Mouse (Mus musculus): ENCODE data around the gene Cdt1.

DNA sequence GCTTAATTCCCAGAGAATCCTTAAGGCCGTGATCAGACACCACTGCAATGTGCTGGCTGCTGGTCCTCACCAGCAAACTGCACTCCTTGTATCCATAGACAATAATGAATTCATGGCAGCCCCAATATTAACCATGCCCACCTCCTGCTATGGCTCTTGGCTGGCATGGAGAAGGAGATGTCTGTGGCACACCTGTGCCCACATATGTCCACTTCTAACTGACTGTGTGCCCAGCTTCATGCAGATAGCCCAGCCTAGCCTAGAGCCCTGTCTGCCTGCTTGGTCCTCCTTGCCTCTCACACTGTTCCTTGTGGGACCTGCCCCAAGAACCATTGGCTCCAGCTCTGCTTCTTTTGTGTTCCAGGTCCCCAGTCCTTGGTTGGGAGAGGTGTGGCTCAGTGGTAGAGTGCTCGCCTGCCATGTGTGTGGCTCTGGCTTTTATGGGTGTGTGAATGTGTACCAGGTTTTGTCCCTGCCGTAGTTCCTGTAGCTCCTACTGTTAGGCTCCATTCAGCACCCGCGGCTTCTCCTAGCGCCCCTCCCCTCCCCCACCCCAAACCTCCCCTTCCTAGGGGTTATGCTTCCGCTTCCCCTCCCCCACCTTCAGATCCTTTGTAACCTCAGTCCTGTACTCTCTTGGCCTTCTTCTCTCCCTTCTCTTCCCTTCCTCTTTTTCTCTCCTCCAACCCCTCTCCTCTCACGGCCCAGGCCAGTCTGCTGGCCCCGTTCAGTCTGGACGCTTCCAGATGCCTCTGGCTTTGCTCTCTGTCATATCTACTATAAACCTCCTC lies 10.4 kb upstream of the Cdt1 start:
- no peak for TF ChIP-seq CTCF (IDR thresholded peaks at IDR 0.05; ENCODE audit: low read depth)
- no peak for TF ChIP-seq EP300 (IDR thresholded peaks at IDR 0.05; ENCODE audit: low read depth)

Data from liver, postnatal 0 days (tissue).